Mouse (Mus musculus) heart, adult 2 months (tissue): ENCODE data around the gene Rhbdf2.

ENCODE experiments used
- CTCF ChIP-seq: fragments of 200-600 bp; IDR thresholded peaks from 2 replicates; pipeline ENCODE4 v1.8.1; 2022; ENCODE audit warnings: antibody characterized with exemption, mild to moderate bottlenecking, moderate library complexity
- EP300 ChIP-seq: fragments of 200-500 bp; IDR thresholded peaks from 2 replicates; pipeline ENCODE4 v1.6.1; 2011; ENCODE audit warnings: low read depth, low read length, control low read depth; ENCODE audit not compliant: insufficient read depth

GRCm38 (mm10) chr11:116668839-116669238 lies 42.0 kb upstream of the Rhbdf2 start:
- TF ChIP-seq CTCF (peak; percentile 24; the same call in 1 of the 2 replicates), EP300 (no peak)
